Mouse (Mus musculus) thymus, postnatal 10 days (tissue): ENCODE measurements around the gene Tekt3.
A peak's percentile ranks its signal among the peaks of the same experiment; 100 is the strongest.

ENCODE experiments used
- DNase-seq, 2 experiments: peaks; one replicate each; pipeline ENCODE4 v3.0.0; 2021; ENCODE audit warnings: low spot score in 2 of 2

The Tekt3 gene

DNA sequence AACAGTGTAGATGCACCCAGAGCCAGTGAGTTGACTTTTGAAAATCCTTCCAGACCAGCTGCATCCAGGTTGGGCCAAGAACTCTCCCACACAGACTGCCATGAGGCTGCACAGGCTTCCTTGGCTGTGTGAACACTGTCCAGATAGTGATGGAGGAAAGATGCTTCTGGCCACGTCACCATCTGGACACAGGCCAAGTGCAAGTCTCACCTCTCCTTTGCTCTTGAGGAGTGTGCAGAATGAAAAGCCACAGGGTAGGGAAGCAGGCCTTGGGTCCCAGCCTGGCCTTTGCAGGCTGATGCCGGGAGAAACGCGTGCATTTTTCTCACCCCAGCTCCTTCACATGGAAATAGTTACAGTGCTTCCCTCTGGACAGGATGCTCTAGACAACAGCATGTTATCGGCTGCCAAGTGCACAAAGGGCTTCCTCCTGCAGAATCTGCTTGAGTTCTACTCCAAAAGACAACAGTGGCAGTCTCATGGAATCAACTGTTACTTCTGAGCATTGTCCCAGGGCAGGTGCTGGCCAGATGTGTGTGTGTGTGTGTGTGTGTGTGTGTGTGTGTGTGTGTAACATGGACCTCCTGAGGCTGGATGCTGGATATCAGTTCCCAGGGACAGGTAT, 64.5 kb downstream of the Tekt3 start:
- DNase-seq = no peak

DNA sequence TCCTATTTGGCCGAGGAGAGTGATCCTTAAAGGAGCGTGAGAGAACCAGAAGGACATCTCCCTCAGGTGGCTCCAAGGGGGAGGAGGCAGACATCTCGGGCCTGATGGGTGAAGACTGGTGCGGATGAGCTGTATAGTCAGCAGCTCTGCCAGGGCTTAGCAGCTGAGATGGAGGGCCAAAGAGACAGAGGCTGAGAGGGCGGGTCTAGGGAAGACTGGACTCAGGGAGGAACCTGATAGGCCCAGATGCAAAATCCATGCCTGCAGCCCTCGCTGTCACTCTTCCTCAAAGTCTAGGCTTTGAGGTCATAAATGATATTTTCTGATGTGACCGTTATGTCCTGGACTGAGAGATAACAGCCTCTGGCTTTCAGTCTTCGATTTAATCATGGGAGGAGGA, 65.5 kb downstream of the Tekt3 start:
- no peak for DNase-seq

DNA sequence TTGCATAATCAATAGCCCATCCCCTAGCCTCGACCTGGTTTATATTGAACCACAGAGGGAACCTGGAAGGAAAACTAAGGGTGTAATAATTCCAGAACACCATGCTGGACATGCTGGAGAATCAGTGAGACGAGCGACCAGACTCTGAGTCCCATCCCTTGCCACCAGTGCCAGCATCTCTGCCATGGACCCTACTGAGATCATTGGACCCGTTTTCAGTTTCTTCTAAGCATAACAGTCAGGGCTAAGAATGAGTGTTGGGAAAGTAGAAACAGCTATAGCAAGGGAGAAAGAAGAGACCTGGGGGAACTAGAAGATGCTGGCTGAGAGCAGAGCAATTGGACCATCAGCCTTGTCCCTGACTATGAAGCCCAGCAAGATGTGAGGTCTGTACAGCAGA, 66.1 kb downstream of the Tekt3 start:
- no peak for DNase-seq

DNA sequence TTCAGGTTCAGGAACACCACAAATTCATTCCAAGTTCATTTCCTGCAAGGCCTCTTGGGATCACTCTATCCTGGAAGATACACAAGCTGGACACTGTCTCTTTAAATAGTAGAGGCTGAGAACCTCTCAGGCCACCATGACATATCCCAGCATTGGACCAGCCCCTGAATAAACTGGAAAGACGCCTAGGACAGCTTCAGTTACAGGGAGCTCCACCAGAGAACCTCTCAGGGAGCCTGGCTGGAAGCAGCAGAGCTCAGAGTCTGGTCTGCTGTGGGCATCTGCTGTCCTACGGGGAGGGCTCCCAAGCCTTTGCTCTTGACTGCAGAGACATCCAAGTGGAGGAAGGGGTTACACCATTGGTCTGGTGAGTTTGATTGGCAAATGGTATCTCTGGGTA, 67.3 kb downstream of the Tekt3 start, which contains the start of gene Pmp22:
Gene Pmp22 (plus strand): TSS at position 199 of the 400 bp plus-strand sequence.
- no peak for DNase-seq

DNA sequence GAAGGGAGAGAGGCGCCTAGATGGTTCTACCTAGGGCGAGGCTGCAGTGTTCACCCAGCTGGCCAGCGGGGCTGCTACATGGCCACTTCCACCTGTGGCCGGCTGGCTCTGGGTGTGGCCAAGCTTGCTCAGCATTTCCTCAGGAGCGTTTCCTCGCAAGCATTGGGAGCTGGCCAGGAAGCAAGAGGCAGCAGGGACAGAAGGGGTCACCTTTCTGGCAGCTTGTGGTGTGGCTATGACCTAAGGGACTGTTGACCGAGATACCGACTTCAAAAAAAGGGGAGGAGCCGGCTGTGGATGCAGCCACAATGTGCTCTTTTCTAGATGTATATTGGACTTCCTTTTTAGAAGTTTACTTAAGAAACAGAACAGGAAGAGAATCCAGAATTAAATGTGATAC, 67.9 kb downstream of the Tekt3 start:
- DNase-seq = no peak

DNA sequence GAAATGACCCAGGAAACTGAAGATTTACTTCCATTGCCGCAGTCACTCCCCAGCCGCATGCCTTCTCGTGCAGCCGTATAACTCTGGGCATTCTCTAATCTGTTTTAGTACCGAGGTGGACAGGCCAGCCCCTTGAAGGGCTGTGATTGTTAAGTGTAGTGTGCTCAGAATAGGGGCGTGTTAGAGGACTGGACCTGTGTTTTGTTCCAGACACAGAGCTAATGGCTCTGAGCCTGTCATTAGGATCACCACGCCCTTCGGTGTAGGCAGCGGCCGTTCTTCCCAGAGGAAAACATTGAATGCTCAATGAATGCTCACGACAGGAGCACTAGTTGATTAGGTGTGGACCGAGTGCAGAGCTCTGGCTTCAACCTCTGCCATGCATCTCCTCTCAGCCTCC, 68.4 kb downstream of the Tekt3 start:
- DNase-seq = no peak

DNA sequence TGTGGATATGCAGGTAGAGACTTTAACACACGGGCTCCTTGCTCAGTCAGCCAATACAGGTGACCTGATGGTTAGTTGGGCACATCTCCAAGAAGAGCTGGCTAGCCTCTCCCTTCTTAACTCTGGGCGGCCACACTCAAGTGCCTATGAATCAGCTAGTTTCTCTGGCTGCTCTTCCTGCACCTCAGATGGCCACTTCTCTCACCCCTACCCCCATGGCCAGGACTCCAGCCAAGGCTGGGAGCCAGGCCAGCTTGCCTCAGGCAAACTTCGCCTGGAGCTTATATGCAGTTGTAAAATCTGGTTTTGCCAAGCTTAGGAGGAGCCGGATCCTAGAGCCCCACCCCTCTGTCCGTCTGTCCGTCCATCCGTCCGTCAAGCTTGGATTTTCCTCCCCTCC, 69.0 kb downstream of the Tekt3 start:
- no peak for DNase-seq

DNA sequence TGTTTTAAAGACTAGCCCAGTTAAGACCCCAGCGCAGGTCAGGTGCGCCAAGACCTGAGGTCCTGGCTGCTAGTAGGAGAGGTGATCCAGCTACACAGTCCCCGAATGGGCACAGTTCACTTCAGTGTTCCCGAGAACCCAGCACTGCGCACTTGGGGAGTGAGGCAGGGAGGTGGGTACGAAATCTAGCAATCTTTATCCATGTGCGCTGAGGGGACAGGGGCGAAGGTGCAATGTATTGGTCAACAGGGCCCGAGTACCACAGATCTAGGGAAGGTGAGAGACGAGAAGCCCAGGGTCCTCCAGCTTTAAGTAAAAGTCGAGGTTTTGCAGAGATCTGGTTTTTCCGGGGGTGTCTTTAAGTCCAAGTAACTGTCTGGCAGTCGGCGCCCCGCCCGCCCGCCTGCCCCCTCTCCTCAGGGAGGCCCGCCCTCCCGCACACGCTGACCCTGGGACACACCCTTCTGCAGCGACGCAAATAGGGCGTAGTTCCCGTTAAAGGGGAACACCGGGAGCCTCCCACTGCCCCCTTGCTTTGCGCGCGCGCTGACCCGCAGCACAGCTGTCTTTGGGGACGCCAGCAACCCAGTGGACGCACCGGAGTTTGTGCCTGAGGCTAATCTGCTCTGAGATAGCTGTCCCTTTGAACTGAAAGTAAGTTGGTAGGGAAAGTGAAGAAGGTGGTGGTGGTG, 69.7 kb downstream of the Tekt3 start:
- DNase-seq = no peak

DNA sequence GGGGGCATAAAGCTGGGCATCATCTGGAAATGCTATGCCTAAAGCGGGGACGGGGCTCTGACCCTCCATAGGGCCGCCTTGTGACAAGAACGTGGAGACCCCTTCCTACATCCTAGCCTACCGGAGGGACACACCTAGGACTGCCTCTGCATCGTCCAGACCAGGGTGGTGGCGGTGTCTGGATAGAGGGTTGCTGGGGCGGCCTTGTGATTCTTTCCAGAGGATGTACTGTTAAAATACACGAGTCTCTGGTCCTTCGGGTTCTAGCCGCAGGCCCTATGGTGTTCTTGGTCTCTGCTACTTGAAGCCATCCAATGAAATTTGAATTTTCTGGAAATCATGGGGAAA, 70.2 kb downstream of the Tekt3 start:
- DNase-seq = no peak

DNA sequence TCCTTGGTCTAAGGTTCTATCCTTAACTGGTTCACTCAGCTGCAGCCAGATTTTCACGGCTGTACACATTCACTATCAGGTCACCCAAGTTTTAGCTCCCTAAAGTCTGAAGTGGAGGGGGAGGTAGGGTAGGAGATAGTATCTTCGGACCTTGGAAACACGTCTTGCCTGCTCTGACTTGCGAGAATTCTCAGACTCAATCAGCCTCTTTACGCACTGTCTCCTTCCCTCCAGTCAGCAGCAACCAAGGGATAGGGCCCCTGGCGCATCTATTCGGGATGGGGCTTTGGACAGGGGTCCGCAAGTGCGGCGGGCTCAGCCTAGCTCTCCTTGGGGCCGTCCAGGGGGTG, 70.7 kb downstream of the Tekt3 start:
- DNase-seq = no peak

DNA sequence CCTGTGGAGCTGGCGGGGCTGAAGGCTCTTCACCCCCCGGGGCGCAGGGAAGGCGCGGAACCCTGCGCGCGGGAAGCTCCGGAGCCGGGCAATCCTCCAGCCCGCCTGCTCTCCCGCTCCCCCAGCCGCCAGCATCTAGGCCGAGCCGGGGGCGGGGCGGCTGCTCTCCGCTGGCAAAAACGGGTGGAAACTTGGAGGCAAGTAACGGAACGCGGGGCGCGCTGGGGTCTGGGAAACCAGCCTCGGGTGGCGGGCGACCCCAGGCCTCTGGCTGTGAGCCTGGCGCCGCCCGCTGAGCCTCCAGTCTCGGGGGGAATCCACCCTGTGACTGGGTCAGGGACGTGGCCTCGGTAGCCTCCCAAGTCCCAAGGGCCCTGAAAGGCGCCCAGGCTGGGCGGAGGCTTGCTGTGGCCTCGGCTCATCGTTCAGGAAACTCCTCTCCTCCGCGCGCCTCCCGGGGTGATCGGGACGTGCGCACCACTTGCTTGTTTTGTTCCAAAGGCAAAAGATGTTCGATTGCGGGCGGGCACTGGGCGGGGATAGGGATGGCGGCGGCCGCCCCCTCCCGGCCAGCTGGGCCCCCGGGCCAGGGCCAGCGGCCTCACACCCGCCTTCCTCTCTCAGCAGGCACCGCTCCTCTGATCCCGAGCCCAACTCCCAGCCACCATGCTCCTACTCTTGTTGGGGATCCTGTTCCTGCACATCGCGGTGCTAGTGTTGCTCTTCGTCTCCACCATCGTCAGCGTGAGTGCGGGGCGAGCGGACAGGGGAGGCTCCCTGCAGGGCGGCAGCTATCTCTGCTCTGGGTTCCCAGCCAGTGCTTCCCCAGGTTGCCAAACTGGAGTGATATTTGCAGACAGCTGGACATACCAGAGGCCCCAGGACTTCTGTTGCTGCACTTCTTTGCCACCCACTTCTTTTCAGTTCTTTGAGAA, 71.3 kb downstream of the Tekt3 start:
- DNase-seq = no peak

DNA sequence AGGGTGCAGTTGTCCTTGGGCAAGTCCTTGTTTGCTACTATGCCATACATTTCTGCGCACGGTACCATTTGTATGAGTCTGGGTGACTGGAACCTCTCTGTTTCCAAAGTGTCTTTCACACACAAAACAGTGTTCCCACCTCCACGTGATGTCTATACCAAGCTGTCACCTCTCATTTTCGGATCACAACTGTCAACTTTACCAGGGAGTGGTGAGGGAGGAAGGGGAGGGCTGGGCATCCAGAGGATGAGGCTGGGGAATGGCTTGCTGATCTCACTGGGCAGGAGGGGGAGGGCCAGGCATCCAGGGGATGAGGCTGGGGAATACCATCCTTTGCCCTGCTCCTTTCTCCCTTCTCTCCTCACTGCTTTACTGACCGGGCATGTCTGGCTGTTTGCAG, 72.6 kb downstream of the Tekt3 start:
- DNase-seq = no peak

DNA sequence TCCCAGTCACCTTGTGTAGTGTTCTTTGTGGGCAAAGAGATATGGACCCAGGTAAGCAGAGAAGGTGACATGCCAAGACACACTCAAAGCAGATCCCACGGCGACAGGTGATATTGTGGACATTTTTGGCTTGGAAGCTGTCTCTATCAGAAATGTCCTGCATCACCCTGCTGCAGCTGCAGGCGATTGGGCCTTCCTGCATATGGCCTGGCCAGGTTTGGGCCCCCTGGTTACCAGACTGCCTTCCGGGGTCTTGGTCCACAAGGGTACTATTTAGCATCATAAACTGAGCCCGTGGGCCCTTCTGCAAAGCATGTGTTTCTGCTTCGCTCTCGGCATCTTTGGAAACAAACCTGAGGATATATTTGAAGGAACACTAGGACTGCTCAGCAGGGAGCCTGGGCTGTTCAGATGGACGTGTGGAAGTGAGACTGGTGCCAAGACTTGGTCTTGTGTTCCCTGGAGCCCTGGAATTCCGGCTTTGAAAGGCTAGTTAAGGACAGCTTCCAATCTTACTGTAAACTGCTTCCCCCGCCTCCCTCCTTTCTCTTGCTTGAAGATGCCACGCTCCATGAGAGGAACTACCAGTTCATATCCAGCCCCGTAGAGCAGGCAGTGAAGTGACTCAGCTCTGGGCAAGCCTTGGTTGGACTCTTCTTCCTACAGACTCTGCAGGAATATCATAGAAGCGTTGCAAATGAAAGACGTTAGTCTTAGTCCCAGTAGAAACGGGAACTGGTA, 73.5 kb downstream of the Tekt3 start:
- DNase-seq = no peak

DNA sequence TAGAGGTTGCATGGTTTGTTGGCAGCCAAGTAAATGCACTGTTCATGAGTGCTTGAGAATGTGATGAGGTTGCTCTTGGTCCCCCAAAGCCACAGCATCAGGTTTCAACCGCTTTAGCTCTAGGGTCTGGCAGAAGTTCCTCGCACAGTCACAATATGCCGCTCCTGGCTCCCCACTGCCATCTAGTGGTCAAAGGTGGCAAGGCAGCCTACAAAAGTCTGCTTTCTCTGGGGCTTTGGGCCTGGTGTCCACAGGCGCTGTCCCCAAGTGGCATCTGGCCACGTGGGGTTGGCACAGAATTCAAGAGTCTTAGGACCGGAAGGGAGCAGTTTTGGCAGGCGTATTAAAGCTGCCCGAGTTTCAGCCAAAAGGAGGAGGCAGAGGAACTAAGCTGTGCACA, 74.2 kb downstream of the Tekt3 start:
- DNase-seq = peak; percentile 39 to 78

DNA sequence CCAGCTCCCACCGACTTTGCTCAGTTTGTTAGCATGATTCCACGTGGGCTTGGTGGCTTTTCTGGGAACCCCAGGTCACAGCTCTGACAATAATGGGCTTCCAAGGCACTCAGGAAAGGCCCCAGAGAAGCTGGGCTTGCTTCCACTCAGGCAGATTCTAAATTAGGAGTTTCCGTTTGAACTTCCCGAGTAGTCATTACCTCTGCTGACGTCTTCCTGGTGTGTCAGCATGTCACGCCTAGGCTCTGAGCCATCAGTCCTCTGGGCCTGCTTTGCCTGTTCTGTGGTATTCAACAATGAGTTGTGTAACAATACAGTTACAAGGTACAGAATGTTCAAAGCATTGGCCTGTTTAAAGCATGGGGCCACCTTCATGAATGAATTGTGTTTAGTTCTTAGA, 74.8 kb downstream of the Tekt3 start:
- no peak for DNase-seq

DNA sequence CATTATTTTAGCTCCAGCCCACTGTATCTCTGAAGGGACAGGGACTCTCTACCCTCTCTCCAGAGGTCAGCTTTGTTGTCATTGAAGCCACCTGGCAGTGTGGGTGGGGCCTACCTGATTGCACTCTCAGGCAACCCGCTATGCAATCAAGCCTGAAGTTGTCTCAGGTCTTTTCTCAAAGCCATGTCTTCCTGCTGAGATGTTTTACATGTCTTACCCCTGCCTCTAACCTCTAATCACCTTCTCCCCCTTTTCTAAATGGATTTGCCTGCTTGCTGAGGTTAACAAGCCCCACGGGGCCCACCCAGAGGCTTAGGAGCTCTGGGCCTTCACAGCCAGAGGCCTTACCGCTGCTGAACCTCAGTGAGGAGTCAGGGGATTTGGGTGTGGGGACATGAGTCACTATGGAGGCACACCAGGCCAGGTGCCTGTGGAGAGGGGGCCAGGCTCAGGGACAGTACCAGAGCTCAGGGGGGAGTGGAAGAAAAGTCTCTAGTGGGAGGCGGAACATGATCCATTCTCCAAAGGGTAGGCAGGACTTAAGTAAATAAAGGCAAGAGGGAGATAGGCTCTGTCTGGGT, 75.5 kb downstream of the Tekt3 start:
- DNase-seq = no peak

DNA sequence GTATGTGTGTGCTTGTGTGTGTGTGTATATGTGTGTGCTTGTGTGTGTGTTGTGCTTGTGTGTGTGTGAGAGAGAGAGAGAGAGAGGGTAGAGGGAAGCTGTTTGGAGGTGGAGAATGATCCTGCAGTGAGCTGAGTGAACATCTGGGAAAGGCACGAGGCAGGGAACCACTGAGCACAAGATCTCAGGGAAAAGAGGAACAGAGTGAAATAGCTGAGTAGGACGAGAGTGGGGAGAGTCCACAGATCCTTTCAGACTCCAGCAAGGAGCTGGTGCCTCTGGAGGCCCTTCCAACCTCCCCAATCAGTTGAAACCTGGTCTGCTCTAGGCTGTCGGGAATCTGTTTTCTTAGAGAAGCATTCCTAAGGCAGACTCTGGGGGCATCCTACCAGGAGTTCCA, 77.3 kb downstream of the Tekt3 start:
- no peak for DNase-seq

DNA sequence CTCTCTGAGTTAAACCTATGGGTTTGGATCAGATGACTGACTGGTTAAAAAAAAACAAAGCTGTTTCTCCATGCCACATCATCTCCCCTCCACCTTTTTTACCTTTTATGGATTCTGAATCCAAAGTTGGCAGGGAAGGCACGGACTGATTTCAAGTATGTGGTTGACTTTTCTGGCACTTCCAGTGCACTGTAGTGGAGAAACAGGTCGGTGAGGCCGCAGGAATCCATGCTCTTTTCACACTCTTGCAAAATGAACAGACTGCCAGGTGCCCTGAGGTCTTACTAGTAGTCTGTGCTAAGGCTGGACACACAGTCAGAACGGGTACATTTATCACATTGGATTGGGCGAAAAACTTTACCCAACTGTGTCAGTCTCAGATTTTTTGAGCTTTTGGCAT, 80.9 kb downstream of the Tekt3 start:
- DNase-seq = no peak

DNA sequence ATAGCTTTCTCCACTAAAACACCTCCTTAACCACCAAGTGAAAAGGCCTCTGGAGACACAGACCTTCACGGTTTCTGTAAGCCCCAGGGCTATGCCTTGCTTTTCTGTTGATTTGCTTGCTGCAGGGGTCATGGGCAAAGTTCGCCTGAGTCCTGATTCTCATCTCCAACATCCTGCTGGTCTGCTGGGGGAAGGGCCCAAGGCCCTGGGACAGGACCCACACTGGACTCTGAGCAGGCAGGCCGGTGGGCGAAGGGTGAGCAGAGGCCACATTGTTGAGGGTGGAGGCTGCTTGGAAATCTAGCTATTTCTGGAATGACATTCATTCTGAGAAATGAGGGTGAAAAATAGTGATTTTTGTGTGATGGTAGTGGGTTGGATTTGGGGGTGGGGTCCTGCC, 81.4 kb downstream of the Tekt3 start:
- no peak for DNase-seq

DNA sequence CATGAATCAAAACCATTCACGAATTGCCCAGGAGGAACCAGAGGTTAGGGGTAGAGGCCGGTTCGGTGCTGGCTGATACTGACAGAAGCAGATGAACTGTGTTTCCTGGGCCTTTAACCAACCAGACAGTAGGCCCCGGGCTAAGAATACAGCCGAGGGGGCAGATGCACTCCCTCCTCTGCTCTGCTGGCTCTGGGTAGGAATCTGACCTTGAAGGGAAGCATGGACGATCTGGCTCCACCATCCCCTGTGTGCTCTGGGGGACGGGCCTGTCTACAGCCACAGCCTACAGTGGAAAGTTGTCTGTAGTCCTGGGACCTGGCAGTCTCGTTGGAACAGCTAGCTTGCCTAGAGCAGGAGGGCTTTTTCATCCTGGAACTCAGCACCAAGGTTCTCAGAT, 82.0 kb downstream of the Tekt3 start:
- DNase-seq = no peak
